Comparison of ENCODE assay signal across 8 mouse cellular contexts in genomic region chr7:127386641-127387392, GRCm38 (mm10). TPM values are rescaled to one million over a fixed set of nuclear protein-coding genes. Genes with fewer than 3 reads are reported as not detected.
DNase-seq lines count a peak whose midpoint lies in the region; ATAC-seq and TF ChIP-seq lines count a peak whose summit lies in the region.

9130019O22Rik (minus strand) TSS chr7:127387166.

- no peaks in the 10 kb centered on the region for H3K9me3 ChIP-seq in hindbrain, postnatal 0 days (ENCODE audit: low read length)

- peak; percentile 74; the same call in 1 of the 2 replicates for TF ChIP-seq POLR2A in cortical plate, adult 2 months (IDR thresholded peaks at IDR 0.05; ENCODE audit: extremely low read depth, insufficient read depth, low read length)

- peak within 1 kb of the TSS; percentile 70 for H3K4me3 ChIP-seq in cortical plate, adult 2 months (ENCODE audit: insufficient read depth, low read length)
- H3K4me3 ChIP-seq in gastrocnemius, adult 2 months, result peak within 1 kb of the TSS; percentile 88
- H3K4me3 ChIP-seq in hindbrain, postnatal 0 days (ENCODE audit: low read length), result peak within 1 kb of the TSS; percentile 47
- H3K4me3 ChIP-seq in left cerebral cortex, adult 2 months, result peak within 1 kb of the TSS; percentile 64
- peak within 1 kb of the TSS; percentile 69 for H3K4me3 ChIP-seq in macrophage (ENCODE audit: inconsistent target)

- no peaks in the 10 kb centered on the region for H3K4me1 ChIP-seq in cortical plate, adult 2 months (ENCODE audit: control insufficient read depth, insufficient read depth, low read length)
- H3K4me1 ChIP-seq in hindbrain, postnatal 0 days (ENCODE audit: insufficient read depth, low read length), result no peaks in the 10 kb centered on the region

- peak within 1 kb of the TSS; percentile 49 for H3K9ac ChIP-seq in hindbrain, postnatal 0 days (replicated peaks; ENCODE audit: low read length)

- ATAC-seq in activated CD4-positive, CD25-positive, alpha-beta regulatory T cell, adult 4 months, result peak; percentile 97
- ATAC-seq in hindbrain, postnatal 0 days, result peak; percentile 94

- no peak for TF ChIP-seq CTCF in cortical plate, adult 2 months (IDR thresholded peaks at IDR 0.05; ENCODE audit: extremely low read depth, insufficient read depth, low read length)
- no peak for TF ChIP-seq CTCF in gastrocnemius, adult 2 months (IDR thresholded peaks at IDR 0.05)
- no peak for TF ChIP-seq CTCF in hindbrain, postnatal 0 days (IDR thresholded peaks at IDR 0.05; ENCODE audit: low read depth)
- no peak for TF ChIP-seq CTCF in left cerebral cortex, adult 2 months (IDR thresholded peaks at IDR 0.05)

- H3K4me2 ChIP-seq in hindbrain, postnatal 0 days (ENCODE audit: low read depth, low read length), result peak within 1 kb of the TSS; percentile 62

- no peaks in the 10 kb centered on the region for H3K27me3 ChIP-seq in hindbrain, postnatal 0 days (ENCODE audit: insufficient read depth, low read length)

- intact Hi-C loops in gastrocnemius, adult 2 months (cut with DNase I), result no loop called here
- intact Hi-C loops in left cerebral cortex, adult 2 months (cut with DNase I), result loop anchor here (1.0 kb wide), 1 partner anchor 11 kb away; the partner anchor contains the start of gene Zfp747

- peak; percentile 91 for DNase-seq in gastrocnemius, adult 2 months
- DNase-seq in hindbrain, postnatal 0 days (ENCODE audit: low spot score), result peak; percentile 95
- DNase-seq in left cerebral cortex, adult 2 months (ENCODE audit: extremely low spot score in 1 of 2, low spot score in 2 of 2), result peak; percentile 87 to 89
- peak; percentile 86 for DNase-seq in retina, postnatal 7 days (ENCODE audit: low read depth, low spot score)
- peak; percentile 58 for DNase-seq in urinary bladder, adult 2 months (ENCODE audit: low spot score)

- 14% methylated on average over 35 of the region's 38 CpGs for WGBS in hindbrain, postnatal 0 days
- 7% methylated on average over 23 of the region's 38 CpGs for WGBS in macrophage (ENCODE audit: missing documents)

- no peaks in the 10 kb centered on the region for H3K36me3 ChIP-seq in hindbrain, postnatal 0 days (ENCODE audit: insufficient read depth, low read length)
- H3K36me3 ChIP-seq in macrophage (ENCODE audit: inconsistent target), result peaks cover 3% of the 10 kb centered on the region; the same call in 1 of the 2 replicates

- no peak within 1 kb of the TSS for H3K27ac ChIP-seq in cortical plate, adult 2 months (ENCODE audit: insufficient read depth, low read length)
- peak within 1 kb of the TSS; percentile 91 for H3K27ac ChIP-seq in gastrocnemius, adult 2 months
- H3K27ac ChIP-seq in hindbrain, postnatal 0 days, result no peak within 1 kb of the TSS; the same call in 1 of the 2 replicates
- peak within 1 kb of the TSS; percentile 55 for H3K27ac ChIP-seq in left cerebral cortex, adult 2 months
- peak within 1 kb of the TSS; percentile 47 for H3K27ac ChIP-seq in macrophage

- peaks cover 11% of the 10 kb centered on the region; the same call in 1 of the 2 replicates for H3K79me2 ChIP-seq in macrophage (ENCODE audit: inconsistent target)

RNA-seq across cellular contexts. Expression of gene 9130019O22Rik, which starts in this region (rescaled TPM):
- polyA plus RNA-seq in activated CD4-positive, CD25-positive, alpha-beta regulatory T cell, adult 4 months (2017; shearing (Covaris generic)), result 1 to 10 TPM; 7.4 to 8.9 TPM
- 2.7 TPM in 2 replicates for polyA plus RNA-seq in cortical plate, adult 2 months (2012; rRNA removed)
- 1 to 10 TPM; 1.6 to 2.4 TPM for total RNA-seq in gastrocnemius, adult 2 months (2021)
- 2.7 and 5.5 TPM in 2 replicates for total RNA-seq in hindbrain, postnatal 0 days (2014; rRNA removed)
- polyA plus RNA-seq in hindbrain, postnatal 0 days (2015; fragmentation: Nextera tagmentation; extraction: Ambion mirVana), result 1.2 and 1.8 TPM in 2 replicates
- total RNA-seq in left cerebral cortex, adult 2 months (2021), result 1 to 10 TPM; 3.8 to 5.0 TPM
- total RNA-seq in macrophage (2018; cell fraction: chromatin; rRNA removed), result 1 to 10 TPM; 1.2 to 8.2 (median 3.5) TPM
- total RNA-seq in macrophage (2018; cell fraction: cytosol; rRNA removed), result 1 to 10 TPM in 23 of 26 experiments, under 1 TPM in 3; 0.65 to 3.7 (median 2.0) TPM
- total RNA-seq in macrophage (2018; cell fraction: nucleus; rRNA removed), result 1 to 10 TPM in 25 of 26 experiments, under 1 TPM in 1; 0.90 to 8.5 (median 2.8) TPM
- 1.7 to 2.8 TPM (median 2.4 TPM) in 3 replicates for polyA plus RNA-seq in macrophage (2018)
- 3.7 and 3.9 TPM in 2 replicates for polyA plus RNA-seq in urinary bladder, adult 2 months (2012; rRNA removed)

Comparison
In these comparisons a context has a peak if more than half of its experiments do, and no peak if none do; other contexts are left out.
1. H3K27ac ChIP-seq: peak in gastrocnemius, adult 2 months (single experiment), left cerebral cortex, adult 2 months (single experiment) and macrophage (single experiment); none in cortical plate, adult 2 months (single experiment) and hindbrain, postnatal 0 days (single experiment).
2. Peak in every context shown above with its lines, with median percentiles within 50 percentile points of each other: H3K4me3 ChIP-seq and DNase-seq.